Mouse (Mus musculus) MEL (cell line): ENCODE measurements at regions not wholly inside any gene's neighbourhood (a gene's known extent, or its start where the extent isn't known, plus 50 kb on each side); places are given as distances from the start of the nearest gene placed in this dataset.

Source experiments
- DNase-seq: peaks from one replicate; pipeline ENCODE4 v3.0.0; 2011; ENCODE audit warnings: low read depth, low spot score
- H3K27ac ChIP-seq: 2 replicates; pipeline ENCODE4 v1.5.1; 2012; ENCODE audit warnings: low read depth, mild to moderate bottlenecking, control low read depth, low read length, moderate library complexity; ENCODE audit not compliant: control insufficient read depth
- H3K27me3 ChIP-seq, 2 experiments: fragments of 150-350 bp in 1 of 2; sonication (generic) in 1 of 2; 2 replicates each; pipeline ENCODE4 v1.6.1; 2012; ENCODE audit warnings: low read length in 2 of 2, mild to moderate bottlenecking in 2 of 2, improper control_type of control experiment in 1 of 2, moderate library complexity in 1 of 2; ENCODE audit not compliant: insufficient read depth in 2 of 2, control insufficient read depth in 1 of 2
- H3K36me3 ChIP-seq, 2 experiments: 2 replicates each; pipeline ENCODE4 v1.6.1; 2012 to 2014; ENCODE audit warnings: low read length in 2 of 2, improper control_type of control experiment in 1 of 2, inconsistent platforms in 1 of 2, mild to moderate bottlenecking in 1 of 2; ENCODE audit not compliant: insufficient read depth in 2 of 2, control insufficient read depth in 1 of 2
- H3K4me1 ChIP-seq, 2 experiments: fragments of 150-350 bp in 1 of 2; sonication (generic) in 1 of 2; 2 replicates each; pipeline ENCODE4 v1.6.1; 2012; ENCODE audit warnings: low read length in 2 of 2, improper control_type of control experiment in 1 of 2, mild to moderate bottlenecking in 1 of 2; ENCODE audit not compliant: insufficient read depth in 2 of 2, control insufficient read depth in 1 of 2
- H3K4me3 ChIP-seq, 2 experiments: fragments of 150-350 bp in 1 of 2; sonication (generic) in 1 of 2; 2 replicates each; pipeline ENCODE4 v1.5.1; 2012; ENCODE audit warnings: low read depth in 2 of 2, low read length in 2 of 2, mild to moderate bottlenecking in 2 of 2, moderate library complexity in 2 of 2, control low read depth in 1 of 2, improper control_type of control experiment in 1 of 2; ENCODE audit not compliant: control insufficient read depth in 1 of 2, insufficient read depth in 1 of 2
- H3K79me2 ChIP-seq: 2 replicates; pipeline ENCODE4 v1.6.1; 2012; ENCODE audit warnings: mild to moderate bottlenecking, low read length, moderate library complexity; ENCODE audit not compliant: control insufficient read depth, poor library complexity, insufficient read depth
- H3K9ac ChIP-seq: 2 replicates; pipeline ENCODE4 v1.6.1; 2012; ENCODE audit warnings: low read depth, mild to moderate bottlenecking, control low read depth, low read length, moderate library complexity; ENCODE audit not compliant: control insufficient read depth, poor library complexity, severe bottlenecking
- H3K9me3 ChIP-seq: fragments of 150-350 bp; sonication (generic); replicated peaks from 2 replicates; pipeline ENCODE4 v1.6.1; 2012; ENCODE audit warnings: mild to moderate bottlenecking, low read length, improper control_type of control experiment, moderate library complexity; ENCODE audit not compliant: insufficient read depth
- CHD2 ChIP-seq: IDR thresholded peaks from 2 replicates; pipeline ENCODE4 v1.6.1; 2011; ENCODE audit warnings: low read length, improper control_type of control experiment
- E2F4 ChIP-seq: IDR thresholded peaks from 2 replicates; pipeline ENCODE4 v1.6.1; 2011; ENCODE audit warnings: low read depth, low read length, improper control_type of control experiment, borderline replicate concordance
- EP300 ChIP-seq, 2 experiments: IDR thresholded peaks; 2 replicates each; pipeline ENCODE4 v1.6.1; 2011; ENCODE audit warnings: improper control_type of control experiment in 2 of 2, low read length in 2 of 2, low read depth in 1 of 2, mild to moderate bottlenecking in 1 of 2
- GABPA ChIP-seq: IDR thresholded peaks from 2 replicates; pipeline ENCODE4 v1.6.1; 2012; ENCODE audit warnings: low read depth, mild to moderate bottlenecking, inconsistent platforms, low read length, improper control_type of control experiment, moderate library complexity
- MAX ChIP-seq: IDR thresholded peaks from 2 replicates; pipeline ENCODE4 v1.6.1; 2011; ENCODE audit warnings: low read length, improper control_type of control experiment
- MYC ChIP-seq: IDR thresholded peaks from 2 replicates; pipeline ENCODE4 v1.6.1; 2011; ENCODE audit warnings: low read depth, mild to moderate bottlenecking, low read length, improper control_type of control experiment, moderate library complexity
- NELFE ChIP-seq: IDR thresholded peaks from 2 replicates; pipeline ENCODE4 v1.6.1; 2011; ENCODE audit warnings: low read depth, low read length, improper control_type of control experiment
- SMC3 ChIP-seq: IDR thresholded peaks from 2 replicates; pipeline ENCODE4 v1.6.1; 2011; ENCODE audit warnings: low read depth, low read length, improper control_type of control experiment
- TCF12 ChIP-seq: IDR thresholded peaks from 2 replicates; pipeline ENCODE4 v1.6.1; 2014; ENCODE audit warnings: low read depth, mild to moderate bottlenecking, inconsistent platforms, low read length, improper control_type of control experiment, moderate library complexity
- UBTF ChIP-seq: IDR thresholded peaks from 2 replicates; pipeline ENCODE4 v1.6.1; 2012; ENCODE audit warnings: low read depth, mild to moderate bottlenecking, inconsistent platforms, low read length, improper control_type of control experiment, moderate library complexity, borderline replicate concordance; ENCODE audit not compliant: insufficient read depth
- ZC3H11A ChIP-seq: IDR thresholded peaks from 2 replicates; pipeline ENCODE4 v1.6.1; 2012; ENCODE audit warnings: low read depth, mild to moderate bottlenecking, inconsistent platforms, low read length, improper control_type of control experiment

DNA sequence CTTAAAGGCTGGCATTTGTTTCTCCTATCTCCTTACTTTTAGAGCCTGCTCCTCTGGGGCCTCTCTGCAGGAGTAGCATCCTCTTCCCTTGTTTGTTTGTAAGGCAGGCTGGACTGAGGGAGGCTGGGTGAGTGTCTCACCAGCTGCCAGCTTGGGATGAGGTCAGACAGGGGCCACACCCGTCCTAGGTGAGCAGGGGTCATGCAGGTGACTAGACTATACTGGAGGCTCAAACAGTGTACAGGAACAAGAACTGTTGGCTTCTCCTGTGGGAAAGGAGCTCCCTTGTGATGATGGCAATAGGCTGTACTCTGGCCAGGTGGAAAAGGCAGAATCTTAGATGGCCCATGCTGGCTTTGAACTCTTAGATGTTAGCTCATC is 230.4 kb downstream of the Bcl11a start:
- Histone ChIP-seq H3K4me1 (no peaks in the 10 kb centered on the region), H3K79me2 (no peaks in the 10 kb centered on the region), H3K4me3 (no peak overlapping the region), H3K36me3 (no peaks in the 10 kb centered on the region), H3K27me3 (peaks cover 11 to 19% of the 10 kb centered on the region in 2 experiments; a peak in 3 of 4 replicates), H3K9me3 (no peaks in the 10 kb centered on the region), H3K9ac (no peak overlapping the region), H3K27ac (no peak overlapping the region)
- DNase-seq, result no peak
- TF ChIP-seq EP300 (IDR thresholded peaks at IDR 0.05; ENCODE audit: low read depth in 1 of 2, low read length in 2 of 2), result no peak
- TF ChIP-seq ZC3H11A, result no peak
- TF ChIP-seq UBTF, result no peak
- TF ChIP-seq TCF12, result no peak
- TF ChIP-seq NELFE, result no peak
- TF ChIP-seq E2F4, result no peak
- TF ChIP-seq CHD2, result no peak
- no peak for TF ChIP-seq SMC3

DNA sequence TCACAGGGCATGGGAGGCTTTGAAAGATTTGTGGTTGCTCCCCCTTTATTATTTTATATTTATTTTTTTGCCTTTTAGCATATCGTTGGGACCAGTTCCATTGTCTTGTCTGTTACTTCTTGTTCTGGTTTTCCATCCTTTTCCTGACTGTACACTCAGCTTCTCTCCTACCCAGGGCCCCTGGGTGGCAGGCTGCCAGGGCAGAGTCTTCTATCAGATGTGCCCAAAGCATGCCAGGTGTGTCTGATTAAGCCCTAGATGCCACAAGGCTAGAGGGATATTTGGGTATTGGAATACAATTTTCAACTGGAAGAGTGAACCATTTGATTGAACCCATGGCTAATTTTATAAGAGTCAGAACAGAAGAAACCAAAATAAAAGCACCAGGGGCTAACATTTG is 236.2 kb downstream of the Bcl11a start:
- H3K9ac ChIP-seq, result no peak overlapping the region
- H3K79me2 ChIP-seq, result no peaks in the 10 kb centered on the region
- H3K27me3 ChIP-seq, result peaks cover 12 to 22% of the 10 kb centered on the region in 2 experiments
- no peak overlapping the region for H3K4me3 ChIP-seq
- no peak for TF ChIP-seq MYC
- TF ChIP-seq GABPA, result no peak
- no peak for TF ChIP-seq MAX
- no peak for DNase-seq
- no peaks in the 10 kb centered on the region for H3K4me1 ChIP-seq
- H3K9me3 ChIP-seq, result no peaks in the 10 kb centered on the region
- no peak overlapping the region for H3K27ac ChIP-seq
- no peaks in the 10 kb centered on the region for H3K36me3 ChIP-seq

DNA sequence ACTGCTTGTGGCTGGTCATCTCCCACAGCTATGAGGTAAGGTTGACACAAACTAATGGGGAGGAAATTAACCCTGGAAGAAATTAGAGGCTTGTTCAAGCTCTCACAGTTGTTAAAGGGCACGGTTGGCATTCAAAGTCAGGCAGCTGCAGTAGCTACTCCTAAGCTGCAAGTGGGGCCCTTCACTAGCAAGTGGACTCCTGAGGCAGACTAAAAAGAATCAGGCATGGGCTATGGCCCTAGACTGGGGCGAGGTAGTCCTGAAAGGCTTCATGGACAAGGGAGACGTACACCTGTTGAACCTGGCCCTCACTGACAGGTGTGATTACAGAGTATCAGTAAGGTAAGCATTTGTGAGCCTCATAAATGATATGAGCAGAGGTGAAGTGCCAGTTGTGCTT is 237.7 kb downstream of the Bcl11a start:
- no peak overlapping the region for H3K27ac ChIP-seq
- no peak for TF ChIP-seq NELFE
- TF ChIP-seq, all 39 proteins: peak for 0

More for the DNA sequence above, 237.7 kb downstream of the Bcl11a start:
- Histone ChIP-seq H3K27me3 (peaks cover 11 to 18% of the 10 kb centered on the region in 2 experiments), H3K9ac (no peak overlapping the region), H3K36me3 (no peaks in the 10 kb centered on the region), H3K9me3 (no peaks in the 10 kb centered on the region), H3K79me2 (no peaks in the 10 kb centered on the region), H3K4me3 (no peak overlapping the region), H3K4me1 (no peaks in the 10 kb centered on the region)
- no peak for DNase-seq
